Mouse (Mus musculus) heart, adult 8-10 months (tissue): ENCODE results near the gene Gm21411. TPM values are rescaled to one million over a fixed set of nuclear protein-coding genes. Genes with fewer than 3 reads are reported as not detected.
"Not testable (repeated sequence)": the region's sequence is repeated elsewhere in the genome, so short reads cannot be mapped to it uniquely, and the experiment has no call there.

Experiments
- DNase-seq: peaks from one replicate; pipeline ENCODE4 v3.0.0; 2022; ENCODE audit warnings: low spot score
- total RNA-seq, 4 experiments: library from RNA; stranded (reverse); gene quantifications; 2 replicates each; pipeline ENCODE4 v1.2.4; 2022

Gene Gm21411
- total RNA-seq = not detected

DNA sequence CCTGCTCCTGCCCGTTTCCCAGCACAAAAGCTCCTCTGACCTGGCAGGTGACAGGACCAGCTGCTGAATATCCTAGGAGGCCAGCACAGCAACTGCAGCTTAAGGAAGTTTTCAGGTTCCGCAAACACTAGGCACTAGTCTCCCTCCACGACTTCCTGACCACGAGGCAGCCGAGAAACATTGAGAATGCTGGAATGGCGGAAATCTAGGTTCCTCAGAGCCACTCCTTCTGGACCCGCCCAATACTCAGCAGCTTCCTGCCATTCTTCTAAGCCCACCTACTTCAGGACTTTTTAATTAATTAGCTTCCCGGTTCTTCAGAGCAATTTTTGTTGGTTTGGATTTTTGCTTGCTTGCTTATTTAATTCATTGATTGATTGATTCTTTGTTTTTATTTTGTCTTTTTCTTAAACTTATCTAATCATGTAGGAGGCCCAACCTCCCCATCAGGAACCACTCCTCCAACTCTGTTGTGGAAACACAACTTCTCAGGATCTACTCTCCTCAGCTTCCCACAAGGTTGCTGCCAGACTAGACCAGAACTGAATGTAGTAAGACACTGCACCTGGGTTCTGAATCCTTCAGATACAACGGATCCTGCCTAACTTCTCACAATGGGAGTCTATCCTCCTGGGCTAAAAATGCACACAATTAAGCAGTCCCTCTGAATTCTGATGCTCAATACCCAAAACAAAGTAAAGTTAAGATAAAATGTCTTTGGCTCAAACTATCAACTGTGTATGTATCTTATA lies at the start of gene Gm21411:
TSS of gene Gm21411 (minus strand) at position 205 of the 752 bp plus-strand sequence.
- not testable (repeated sequence) for DNase-seq

DNA sequence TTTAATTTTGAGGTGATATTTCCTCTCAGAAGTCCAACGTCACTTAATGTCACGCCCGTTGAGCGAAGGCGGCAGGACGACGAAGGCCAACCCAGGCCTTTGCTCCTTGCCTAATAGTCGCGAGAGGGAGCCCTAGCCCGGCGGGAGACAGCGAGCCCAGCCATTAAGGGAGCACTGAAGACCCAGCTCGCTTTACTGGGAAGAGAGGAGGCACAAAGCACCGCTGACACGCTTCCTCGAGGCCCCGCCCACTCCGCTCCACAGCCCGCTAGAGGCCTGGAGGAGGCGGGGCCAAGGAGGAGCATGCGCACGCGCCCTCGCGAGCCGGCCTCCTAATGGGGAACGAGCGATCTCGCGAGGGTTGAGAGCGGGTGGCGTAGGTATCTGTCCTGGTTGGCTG lies 32.3 kb upstream of the Gm21411 start:
- DNase-seq = not testable (repeated sequence)

DNA sequence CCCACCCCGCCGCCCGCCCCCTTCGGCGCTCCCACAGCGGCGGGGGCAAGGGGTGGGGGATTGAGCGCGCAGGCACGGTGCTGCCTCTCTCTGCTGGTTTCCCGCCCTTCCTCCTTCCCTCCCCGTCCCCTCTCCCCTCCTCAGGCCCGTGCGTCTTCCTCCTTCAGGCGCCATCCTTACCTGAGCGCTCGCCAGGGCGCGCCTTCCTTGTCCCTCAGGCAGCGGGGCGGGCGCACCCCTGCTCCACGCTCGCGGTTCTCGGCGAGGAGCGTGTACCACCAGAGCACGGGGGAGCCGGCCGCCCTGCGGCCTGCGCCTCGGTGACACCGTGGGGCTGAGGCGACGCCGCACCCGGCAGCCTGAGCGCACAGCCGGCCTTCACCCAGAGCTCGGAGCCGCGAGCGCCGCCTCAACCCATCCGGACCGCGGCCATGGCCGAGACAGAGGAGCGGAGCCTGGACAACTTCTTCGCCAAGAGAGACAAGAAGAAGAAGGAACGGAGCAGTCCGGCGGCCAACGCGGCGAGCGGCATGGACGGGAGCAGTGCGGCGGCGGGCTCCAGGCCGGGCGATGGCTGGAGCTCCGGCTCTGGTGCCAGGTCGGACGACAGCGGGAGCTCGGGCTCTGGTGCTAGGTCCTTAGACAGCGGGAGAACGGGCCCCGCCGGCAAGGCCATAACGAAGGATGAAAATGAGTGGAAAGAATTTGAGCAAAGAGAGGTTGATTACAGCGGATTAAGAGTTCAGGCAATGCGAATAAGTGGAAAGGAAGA lies 23.1 kb upstream of the Gm21411 start:
- no peak for DNase-seq

DNA sequence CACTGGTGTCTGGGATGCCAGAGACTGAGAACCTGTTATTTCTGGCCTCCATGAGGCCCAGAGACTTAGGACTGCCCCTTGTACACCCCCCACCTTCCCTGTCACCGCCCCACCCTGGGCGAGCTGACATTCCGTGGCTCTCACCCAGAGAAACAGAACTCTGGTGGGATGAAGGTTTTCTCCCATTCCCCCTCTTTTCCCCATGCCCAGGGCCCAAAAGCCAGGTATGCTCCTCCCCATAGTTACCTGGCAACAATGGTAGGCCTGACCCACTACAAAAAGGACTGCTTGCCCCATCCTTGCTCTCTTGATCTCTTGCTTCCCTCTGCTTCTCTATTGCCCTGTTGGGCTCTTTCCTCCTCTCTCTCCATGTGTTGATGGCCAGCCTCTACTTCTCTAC lies 5.8 kb upstream of the Gm21411 start:
- no peak for DNase-seq

DNA sequence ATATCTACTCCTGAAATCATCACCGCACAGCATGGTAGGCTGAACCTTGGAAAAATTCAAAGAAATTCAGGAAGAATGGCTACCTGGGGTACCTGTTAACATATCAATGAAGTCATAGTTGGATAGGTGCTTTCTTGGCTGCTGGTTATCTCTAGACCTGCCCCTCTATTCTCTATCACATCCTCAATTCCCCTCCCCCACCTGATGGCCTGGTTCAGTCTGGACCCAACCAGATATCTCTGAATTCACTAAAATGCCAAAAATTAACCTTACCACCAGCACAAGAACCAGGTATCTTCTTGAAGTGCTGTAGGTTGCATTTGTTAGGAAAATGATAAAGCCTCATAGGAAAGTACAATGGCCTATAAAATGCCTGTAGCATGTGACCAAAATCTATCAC lies 1.3 kb downstream of the Gm21411 start:
- not testable (repeated sequence) for DNase-seq

DNA sequence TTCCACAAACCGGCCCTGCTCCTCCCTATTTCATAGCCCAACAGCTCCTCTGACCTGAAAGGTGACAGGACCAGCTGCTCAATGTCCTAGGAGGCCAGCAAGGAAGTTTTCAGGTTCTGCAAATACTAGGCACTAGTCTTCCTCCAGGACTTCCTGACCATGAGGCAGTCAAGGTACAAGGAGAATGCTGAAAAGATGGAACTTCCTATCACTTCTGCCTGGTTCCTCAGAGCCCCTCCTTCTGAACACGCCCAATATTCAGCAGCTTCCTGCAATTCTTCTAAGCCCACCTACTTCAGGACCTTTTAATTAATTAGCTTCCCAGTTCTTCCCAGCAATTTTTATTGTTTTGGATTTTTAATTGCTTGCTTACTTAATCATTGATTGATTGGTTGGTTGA lies 4.6 kb downstream of the Gm21411 start:
- not testable (repeated sequence) for DNase-seq

DNA sequence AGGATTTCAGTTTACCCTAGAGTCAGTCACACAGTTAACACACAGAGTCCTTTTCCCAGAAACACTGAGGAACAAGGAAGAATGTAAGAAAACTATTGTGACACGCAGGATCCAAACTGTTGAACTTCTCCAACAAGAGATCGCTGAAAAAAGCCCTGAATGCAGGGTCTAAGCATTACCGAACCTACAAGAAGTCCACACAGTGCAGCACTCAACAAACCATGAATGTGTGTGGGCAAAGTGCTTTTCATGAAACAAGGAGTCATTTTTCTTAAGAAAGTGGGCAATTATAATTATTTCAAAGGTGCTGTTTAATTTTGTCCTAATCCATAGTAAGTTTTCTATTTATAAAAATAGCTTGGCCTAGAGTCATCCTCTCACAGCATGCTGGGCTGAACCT lies 6.3 kb downstream of the Gm21411 start:
- not testable (repeated sequence) for DNase-seq

Other genes with a start within 250 kb of the Gm21411 start
- not detected for gene Zfp989, start 62.4 kb upstream of the Gm21411 start, total RNA-seq
- under 1 TPM; 0.35 to 0.63 (median 0.45) TPM for gene Rex2, start 112.3 kb upstream of the Gm21411 start, total RNA-seq
- gene Zfp991, start 222.4 kb upstream of the Gm21411 start, total RNA-seq = 1 to 10 TPM; 3.1 to 6.8 (median 5.0) TPM